Mouse (Mus musculus): ENCODE results near the gene Lrrc55. TPM values are rescaled to one million over a fixed set of nuclear protein-coding genes. Genes with fewer than 3 reads are reported as not detected.
A peak's percentile ranks its signal among the peaks of the same experiment; 100 is the strongest.
"Not testable (repeated sequence)": the region's sequence is repeated elsewhere in the genome, so short reads cannot be mapped to it uniquely, and the experiment has no call there.

The Lrrc55 gene
- not detected in 2 replicates for total RNA-seq (2014; fragmentation: Nextera tagmentation)
- total RNA-seq (2017) = not detected in 2 replicates

DNA sequence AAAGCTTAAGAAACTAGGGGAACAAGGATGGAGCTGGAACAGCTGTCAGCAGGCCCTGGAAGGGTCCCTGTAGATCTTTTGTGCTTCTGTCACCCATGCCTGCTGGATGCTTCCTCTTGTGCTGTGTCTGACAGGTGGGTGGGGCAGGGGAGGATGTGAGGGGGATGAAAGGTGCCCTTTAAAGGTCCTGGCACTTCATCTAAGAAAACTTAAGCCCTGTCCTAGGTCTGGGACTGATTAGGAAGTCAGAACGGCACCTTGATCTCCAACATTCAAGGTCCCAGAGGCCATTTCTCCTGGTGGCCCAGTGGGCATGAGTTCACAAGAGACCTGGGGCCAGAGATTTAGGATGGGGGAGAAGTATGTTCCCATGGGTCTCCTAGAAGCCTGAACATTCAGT lies at the start of gene Lrrc55:
TSS of gene Lrrc55 (minus strand) at position 297 of the 400 bp plus-strand sequence.
- no peak for ATAC-seq (replicated peaks; ENCODE audit: low FRiP score, low TSS enrichment, poor library complexity, severe bottlenecking)

DNA sequence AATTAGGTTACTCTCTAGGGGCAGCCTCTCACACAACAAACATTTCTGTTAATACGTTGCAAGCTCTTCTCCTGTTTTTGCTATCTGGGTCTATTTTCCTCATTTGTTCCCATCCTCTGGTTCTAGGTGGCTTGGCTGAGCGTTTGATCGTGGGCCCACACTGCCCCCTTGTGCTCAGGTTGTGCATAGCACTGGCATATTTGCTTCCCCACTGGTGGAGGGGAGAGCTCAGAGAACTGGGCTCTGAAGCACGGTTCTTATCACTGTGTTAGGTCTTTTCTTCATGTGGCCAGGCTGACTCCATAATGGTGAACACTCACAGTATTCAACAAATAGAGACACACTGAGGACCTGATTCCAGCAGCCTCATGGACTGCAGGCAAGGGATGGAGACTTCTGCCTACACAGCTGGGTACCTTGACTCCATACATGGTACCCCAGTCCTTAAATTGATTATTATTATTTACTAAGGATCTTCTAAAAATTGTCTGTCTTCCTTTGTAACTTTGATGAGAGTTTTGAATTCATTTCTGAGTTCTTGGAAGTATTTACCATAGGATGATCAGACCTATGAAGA lies 49.6 kb upstream of the Lrrc55 start:
- ATAC-seq (replicated peaks; ENCODE audit: low FRiP score, low TSS enrichment, poor library complexity, severe bottlenecking) = peak; percentile 91

DNA sequence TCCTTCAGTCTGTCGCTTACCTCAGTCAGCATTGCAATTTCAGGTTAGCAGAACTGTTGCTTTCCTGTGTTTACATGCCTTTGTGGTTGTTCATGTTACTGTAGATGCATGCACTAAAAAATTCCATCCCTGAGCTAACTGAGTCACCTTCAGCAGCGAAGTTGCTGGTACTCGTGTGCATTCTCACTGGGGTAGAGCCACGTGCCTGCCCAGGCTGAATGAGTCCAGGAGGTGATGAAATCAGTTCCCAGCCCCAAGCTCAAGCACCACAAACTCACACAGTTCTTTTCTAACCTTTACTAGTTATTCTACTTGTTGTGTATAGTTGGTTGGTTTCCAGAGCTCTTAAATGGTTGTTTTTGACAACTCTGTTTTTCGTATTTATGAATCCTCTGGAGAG lies 48.7 kb upstream of the Lrrc55 start:
- no peak for ATAC-seq (replicated peaks; ENCODE audit: low FRiP score, low TSS enrichment, poor library complexity, severe bottlenecking)

DNA sequence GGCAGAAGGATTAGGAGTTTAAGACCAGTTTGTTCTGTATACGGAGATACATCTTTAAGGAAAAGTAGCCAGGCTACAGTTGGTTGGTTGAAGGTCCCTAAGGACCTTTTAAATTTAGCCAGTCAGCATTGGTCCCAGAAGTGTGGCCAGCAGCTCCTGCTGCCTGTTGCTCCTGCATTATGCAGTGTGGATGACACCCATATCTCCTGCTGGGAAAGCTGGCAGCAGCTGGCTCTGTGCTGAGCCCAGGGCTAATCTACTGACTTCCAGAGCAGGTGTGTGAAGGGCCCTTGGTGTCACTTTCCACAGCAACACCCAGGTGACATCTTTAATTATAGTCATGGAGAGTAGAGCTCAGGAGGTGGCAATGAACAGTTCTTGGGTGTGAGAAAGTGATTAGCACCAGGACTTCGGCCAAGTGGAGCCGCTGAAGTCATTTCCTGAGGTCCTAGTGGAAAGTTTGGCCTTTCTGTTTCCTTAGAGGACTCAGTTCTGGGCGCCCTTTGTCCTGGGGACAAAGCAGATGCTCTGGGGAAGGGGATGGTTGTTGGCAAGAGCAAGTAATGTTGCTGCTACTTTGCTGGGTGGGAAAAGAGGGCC lies 41.2 kb upstream of the Lrrc55 start:
- ATAC-seq (replicated peaks; ENCODE audit: low FRiP score, low TSS enrichment, poor library complexity, severe bottlenecking) = no peak

DNA sequence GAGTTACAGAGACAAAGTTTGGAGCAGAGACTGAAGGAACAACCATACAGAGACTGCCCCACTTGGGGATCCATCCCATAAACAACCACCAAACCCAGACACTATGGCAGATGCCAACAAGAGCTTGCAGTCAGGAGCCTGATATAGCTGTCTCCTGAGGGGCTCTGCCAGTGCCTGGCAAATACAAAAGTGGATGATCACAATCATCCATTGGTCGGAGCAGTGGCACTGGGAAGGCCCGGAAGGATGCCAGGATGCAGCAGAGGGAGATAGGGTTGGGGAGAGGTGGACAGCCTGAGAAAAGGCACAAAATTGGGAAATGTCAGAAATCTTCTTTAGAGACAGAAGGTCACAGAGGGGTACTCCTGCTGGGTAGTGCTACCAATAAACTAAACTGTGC lies 40.2 kb upstream of the Lrrc55 start:
- not testable (repeated sequence) for ATAC-seq (replicated peaks; ENCODE audit: low FRiP score, low TSS enrichment, poor library complexity, severe bottlenecking)

DNA sequence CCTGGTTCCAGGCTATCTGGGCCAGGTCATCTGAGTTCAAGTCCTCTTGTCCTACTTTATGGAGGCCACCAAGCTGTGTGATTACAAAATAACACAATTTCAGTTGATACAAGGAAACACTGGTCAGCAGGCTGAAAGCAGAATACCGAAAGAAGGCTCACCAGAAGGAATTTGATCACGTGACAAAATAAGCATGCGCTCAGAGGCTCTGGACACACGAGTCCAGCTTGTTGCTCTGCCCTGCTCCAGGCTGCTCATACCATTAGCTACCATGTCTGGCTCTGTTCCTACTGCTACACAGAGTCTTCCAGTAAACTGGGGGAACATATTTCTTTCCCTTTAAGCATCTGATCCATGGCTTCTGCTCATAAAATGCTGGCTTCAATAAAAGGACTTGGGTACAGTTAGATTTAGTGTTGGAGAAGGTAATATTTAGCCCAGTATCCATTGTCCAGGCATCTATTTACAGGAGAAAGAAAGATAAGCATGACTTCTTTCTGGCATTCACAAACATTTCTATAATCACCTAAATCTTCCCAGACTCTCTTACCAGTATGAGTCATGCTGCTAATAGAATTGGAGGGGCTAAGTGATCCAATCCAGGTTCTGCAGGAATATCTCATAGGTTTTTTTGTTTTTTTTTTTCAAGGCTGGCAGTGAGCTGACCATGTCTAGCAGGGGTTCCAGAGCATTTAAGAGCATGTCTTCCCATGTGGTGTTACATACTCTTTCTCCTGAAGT lies 33.9 kb upstream of the Lrrc55 start:
- ATAC-seq (replicated peaks; ENCODE audit: low FRiP score, low TSS enrichment, poor library complexity, severe bottlenecking) = no peak

DNA sequence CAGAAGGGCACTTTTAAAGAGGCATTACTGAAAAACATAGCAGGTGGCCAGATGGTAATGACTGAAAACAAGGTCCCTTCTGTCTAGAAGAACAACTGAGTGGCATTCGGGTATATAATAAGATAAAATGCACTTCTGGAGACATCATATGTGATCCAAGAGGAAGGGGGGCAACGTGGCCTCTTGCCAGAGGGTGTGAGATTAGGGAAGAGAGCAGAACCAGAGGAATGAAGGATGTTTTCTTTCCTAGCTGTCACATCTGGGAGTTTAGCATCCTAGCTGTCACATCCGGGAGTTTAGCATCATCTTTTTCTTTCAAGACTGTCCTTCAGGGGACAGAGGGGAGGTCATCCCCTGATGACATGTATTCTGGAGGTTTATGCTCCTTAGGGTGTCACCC lies 32.6 kb upstream of the Lrrc55 start:
- ATAC-seq (replicated peaks; ENCODE audit: low FRiP score, low TSS enrichment, poor library complexity, severe bottlenecking) = no peak

DNA sequence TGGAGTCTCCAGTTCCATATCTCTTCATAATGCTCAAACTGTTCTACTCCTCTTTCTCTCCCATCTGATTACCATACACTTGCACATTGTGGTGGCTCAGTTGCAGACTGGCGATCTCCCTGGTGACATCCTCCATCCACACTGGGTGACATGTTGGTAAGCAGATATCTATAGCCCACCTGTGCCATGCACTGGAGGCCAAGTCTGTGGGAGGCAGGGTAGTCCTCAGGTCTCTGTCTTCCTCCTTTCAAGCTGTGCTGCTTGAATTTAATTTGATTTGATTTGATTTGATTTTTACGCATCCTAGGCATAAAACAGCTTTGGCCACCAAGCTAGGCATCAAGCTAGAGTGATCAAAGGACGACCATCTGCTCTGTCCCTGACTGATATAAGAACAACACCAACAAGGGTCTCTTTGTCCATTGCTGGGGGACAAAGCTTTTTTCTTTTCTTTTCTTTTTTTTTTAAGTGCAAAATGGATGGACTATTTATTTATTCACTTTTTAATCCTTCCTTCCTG lies 30.9 kb upstream of the Lrrc55 start:
- ATAC-seq (replicated peaks; ENCODE audit: low FRiP score, low TSS enrichment, poor library complexity, severe bottlenecking) = no peak

DNA sequence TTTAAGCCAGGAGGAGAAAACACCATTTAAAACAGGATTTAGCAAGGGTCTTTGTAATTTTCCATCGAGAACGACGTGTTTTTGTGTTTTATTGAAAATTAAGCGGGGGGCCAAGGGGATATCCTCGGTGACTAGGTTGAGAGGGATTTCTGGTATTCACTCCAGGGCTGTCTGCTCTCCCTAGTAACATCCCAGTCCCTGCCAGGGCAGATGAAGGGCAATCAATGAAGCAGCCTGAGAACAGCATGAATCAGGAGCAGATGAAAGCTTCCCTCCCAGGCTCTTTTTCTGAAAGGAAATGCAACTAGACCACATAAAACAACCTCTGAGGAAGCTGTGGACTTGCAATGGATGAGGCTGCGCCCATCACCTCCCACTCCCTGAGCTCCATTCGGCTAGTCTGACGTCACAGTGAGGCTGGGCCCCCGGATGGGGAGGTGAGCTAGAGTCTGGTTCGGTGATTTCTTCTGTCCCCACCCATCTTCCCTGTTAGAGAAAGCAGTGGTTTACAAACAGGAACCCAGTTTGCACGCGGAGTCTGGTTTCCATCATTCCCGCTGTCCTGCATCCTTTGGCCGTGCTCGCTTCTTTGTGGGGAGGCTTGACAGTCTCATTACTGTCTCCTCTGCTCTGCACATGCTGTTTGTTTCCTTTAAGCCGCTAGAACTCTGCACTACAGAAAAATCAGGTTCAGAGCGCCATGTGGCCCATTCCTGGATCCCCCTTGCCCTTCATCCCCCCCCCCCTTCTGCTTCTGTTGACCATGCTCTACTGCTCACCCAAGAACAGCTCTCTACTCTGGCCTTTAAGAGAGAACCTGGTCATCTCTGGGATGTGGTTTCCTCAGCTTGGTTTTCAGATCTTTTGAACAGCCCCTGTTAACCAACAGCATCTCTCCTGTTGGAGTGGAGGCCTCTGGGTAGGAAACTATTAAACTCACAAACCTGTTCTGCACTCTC lies 27.5 kb upstream of the Lrrc55 start:
- ATAC-seq (replicated peaks; ENCODE audit: low FRiP score, low TSS enrichment, poor library complexity, severe bottlenecking) = no peak

DNA sequence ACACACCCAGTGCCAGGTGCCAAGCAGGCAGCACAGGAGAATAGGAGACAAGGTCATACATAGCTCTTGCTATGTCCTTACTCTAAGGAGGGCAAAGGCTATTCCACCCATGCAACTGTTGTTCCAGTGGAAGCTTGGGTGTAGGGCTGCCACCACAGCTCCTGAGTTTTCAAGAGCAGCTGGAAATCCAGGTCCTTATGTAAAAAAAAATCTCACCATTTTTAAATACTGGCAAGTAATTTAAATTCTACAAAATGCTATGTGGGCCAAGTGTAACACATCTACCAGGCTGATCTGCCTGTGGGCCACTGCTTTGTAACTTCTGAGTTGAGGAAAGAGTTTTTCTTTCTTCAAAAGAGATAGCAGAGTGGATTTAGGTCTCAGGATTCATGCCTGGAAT lies 19.6 kb upstream of the Lrrc55 start:
- no peak for ATAC-seq (replicated peaks; ENCODE audit: low FRiP score, low TSS enrichment, poor library complexity, severe bottlenecking)

DNA sequence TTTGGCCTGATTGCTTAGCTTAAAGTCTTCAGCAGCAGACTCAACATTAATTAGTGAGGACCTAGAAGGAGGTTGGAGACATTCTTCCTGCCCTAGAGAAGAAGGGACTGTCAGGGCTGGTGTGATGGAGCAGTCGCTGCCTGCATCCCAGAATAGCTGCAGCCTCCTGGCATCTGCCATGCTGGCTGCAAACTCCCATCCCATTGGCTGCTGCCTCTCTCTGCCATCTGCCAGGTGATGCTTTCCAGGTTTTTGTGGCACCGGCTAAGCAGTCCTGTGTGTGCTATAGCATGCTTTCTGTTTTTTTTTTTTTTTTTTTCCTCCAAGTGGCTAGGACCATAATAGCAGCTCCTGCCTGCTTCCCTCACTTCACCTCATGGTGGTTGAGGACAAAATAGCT lies 16.7 kb upstream of the Lrrc55 start:
- no peak for ATAC-seq (replicated peaks; ENCODE audit: low FRiP score, low TSS enrichment, poor library complexity, severe bottlenecking)

DNA sequence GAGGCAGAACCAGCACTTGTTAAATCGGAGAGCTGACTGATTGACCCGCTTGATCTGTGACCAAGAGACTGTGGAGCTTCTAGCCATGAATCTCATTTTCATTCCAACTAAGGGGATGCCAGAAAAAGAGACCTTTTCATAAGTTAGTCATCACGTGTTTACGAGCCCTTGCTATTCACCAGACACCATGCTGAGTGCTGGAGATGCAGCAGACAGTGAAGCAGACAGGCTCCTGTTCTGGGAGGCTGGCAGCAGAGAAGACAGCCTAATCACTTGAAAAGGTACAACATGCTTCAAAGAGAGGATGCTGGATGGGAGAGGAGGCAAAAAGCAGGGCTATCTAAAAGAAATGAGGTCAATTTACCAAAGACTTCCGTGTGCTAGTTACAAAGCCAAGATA lies 12.3 kb upstream of the Lrrc55 start:
- ATAC-seq (replicated peaks; ENCODE audit: low FRiP score, low TSS enrichment, poor library complexity, severe bottlenecking) = no peak

DNA sequence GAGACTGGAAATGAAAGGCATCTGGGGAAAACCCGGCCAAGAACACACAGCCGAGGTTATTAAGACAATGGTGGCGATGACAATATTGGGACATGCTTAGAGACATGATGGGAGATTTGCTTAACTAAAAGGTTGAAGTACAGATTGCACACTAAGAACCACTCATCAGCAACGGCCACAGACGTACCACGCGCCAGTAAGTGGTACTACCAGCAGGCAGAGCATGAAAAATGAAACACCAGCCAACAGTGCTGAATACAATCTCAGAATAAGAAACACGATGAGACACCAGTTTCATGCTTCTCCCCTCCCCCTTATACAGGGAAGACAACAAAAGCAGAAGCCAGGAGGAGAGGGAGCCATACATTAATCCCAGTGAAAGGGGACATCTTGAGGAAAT lies 8.2 kb upstream of the Lrrc55 start:
- ATAC-seq (replicated peaks; ENCODE audit: low FRiP score, low TSS enrichment, poor library complexity, severe bottlenecking) = no peak

DNA sequence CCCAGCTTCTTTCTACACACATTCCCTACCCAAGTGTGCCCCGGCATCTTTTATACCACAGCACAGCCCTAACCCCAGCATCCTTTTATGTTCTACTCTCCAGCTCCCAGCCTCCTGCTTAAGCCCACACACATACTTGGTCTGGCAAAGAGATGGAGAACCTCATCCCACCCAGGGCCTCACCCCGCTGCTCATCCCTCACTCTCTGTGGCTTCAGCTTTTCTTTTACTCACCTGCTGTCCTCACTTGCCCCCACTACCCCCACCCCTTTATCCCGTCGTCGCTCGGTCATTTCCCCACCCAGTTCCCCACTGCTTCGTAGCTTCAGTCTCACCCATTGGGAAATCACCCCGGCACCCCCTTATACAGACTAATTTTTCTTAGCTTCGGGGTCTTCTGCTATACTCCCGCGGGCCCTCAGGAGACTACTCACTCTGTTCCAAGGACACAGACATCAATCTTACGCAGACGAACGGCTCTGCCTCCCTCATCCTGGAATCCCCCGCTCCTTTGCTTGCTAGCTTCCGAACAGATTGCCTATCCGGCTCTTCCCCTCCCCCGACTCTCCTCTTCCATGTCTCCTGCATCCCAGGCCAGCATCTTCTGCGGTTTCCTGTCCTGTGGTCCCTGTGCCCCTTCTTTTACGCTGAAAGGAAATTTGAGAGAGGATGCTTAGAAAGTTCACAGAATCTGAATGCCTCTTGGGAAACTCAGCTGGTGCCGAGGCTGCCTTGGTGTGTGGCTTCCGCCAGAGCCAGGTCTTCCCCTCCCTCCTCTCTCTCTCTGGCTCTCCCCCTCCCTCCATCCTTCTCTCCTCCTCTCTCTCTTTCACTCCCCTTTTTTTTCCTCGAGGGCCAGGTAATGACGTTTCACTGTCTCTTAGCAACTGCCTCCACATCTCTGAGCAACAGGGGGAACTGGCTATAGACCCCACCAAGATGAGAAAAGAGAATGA lies 1.3 kb upstream of the Lrrc55 start:
- no peak for ATAC-seq (replicated peaks; ENCODE audit: low FRiP score, low TSS enrichment, poor library complexity, severe bottlenecking)

DNA sequence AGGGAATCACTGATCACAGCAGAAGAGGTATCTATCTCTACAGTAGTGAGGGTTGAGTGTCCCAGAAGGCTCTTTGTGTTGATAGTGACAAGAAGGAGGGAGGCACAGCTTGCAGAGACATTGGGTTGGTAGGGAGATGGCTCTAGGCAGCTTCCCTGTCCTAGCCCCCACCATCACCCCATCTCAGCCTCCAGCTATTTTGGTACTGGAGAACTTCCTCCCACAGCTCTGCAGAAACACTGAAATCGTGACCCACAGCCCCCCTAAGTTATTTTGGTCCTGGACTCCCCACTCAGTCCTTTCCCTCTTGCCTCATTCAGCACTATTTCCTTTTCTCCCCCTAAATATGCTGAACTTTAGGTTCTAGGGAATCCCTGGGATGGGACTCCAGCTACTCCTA lies 2.4 kb downstream of the Lrrc55 start:
- no peak for ATAC-seq (replicated peaks; ENCODE audit: low FRiP score, low TSS enrichment, poor library complexity, severe bottlenecking)

DNA sequence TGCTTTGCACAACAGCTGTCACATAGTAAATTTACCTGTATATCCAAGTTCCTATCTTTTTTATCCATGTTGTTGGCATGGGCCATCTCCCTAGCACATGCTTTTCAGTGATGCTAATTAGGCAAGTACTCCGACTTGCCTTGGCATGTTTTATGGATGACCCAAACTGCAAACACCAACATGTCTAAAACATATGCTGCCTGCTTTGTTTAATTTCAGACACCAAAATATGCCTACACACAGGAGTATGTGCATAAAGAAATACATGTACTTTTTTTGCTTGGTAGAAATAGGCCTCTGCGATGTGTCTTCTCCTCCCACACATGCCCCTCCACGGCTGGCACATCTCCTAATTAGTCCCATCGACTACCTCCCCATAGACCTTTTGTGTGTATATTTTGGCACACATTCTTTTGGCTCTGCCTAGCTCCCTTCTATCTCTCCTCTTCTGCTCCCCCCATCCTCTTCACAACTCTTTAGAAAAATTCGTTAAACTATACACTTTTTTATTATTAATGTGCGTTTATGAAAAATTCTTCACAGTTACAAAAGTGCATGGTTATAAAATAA lies 9.3 kb downstream of the Lrrc55 start:
- ATAC-seq (replicated peaks; ENCODE audit: low FRiP score, low TSS enrichment, poor library complexity, severe bottlenecking) = no peak

DNA sequence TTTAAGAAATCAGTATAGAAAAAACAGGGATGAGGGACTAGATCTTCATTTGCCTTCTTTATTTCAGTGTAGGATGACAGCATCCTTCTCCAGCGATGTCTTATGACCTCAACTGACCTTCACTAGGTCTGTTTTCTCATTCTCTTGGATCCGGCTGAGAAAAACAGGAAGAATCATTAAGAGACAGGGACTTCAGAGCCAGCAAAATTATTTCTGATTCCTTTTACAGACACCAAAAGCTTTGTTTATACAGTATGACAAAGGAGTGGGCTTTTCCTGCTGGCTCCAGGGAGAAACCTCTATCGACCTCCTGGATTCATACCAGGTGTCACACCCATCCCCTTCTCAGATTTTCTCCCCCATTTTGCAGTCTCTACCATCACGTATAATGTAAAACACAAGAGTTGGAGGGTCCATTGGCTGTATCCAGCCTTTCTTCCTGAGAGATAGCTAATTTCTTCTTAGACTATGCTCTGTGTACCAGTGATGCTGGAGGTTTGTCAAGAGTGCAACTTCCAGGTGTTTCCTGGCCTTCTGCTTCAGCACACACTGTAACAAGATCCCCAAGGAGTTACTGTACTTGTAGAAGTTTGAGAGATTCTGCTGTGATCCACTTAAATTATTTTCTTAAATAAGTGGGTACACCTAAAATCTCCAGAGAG lies 18.7 kb downstream of the Lrrc55 start:
- no peak for ATAC-seq (replicated peaks; ENCODE audit: low FRiP score, low TSS enrichment, poor library complexity, severe bottlenecking)

DNA sequence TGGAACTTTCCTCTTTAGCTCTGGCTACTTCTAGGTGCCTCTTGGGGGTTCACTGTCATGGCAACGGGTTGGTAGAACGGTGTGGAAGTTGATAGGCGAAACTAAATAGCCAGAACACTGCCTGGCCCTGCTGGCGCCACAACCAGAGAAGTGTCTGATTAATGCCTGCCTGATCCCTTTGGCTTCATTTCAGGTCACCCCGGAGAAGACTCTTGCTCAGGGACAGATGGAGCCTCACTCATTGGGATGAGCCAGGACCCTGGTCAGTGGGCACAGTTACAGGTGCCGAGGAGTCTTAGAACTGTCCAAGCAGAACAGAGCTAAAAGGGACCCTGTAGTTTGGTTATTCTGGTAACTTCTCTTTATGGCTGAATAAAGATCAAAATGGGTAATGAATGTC lies 23.5 kb downstream of the Lrrc55 start:
- ATAC-seq (replicated peaks; ENCODE audit: low FRiP score, low TSS enrichment, poor library complexity, severe bottlenecking) = no peak

All from megakaryocyte-erythroid progenitor cell, adult 5-6 weeks (primary cell).